Mouse (Mus musculus): ENCODE measurements around the gene Bicdl2. TPM values are rescaled to one million over a fixed set of nuclear protein-coding genes. Genes with fewer than 3 reads are reported as not detected.

Gene Bicdl2
- polyA plus RNA-seq, 1 experiment from 2014 or later, result 2.2 TPM

GRCm38 (mm10) chr17:23695801-23696200 lies 35.5 kb downstream of the Bicdl2 start:
- peaks cover 38% of the 10 kb centered on the region for H3K27me3 ChIP-seq
- no peaks in the 10 kb centered on the region for H3K36me3 ChIP-seq
- H3K27ac ChIP-seq, result no peak overlapping the region
- H3K9me3 ChIP-seq, result no peaks in the 10 kb centered on the region
- H3K4me2 ChIP-seq (replicated peaks), result no peak overlapping the region
- 2% methylated on average over 3 of the region's 3 CpGs for WGBS
- H3K4me1 ChIP-seq, result peaks cover 21% of the 10 kb centered on the region
- no peak overlapping the region for H3K4me3 ChIP-seq
- ATAC-seq (ENCODE audit: low FRiP score, low read depth), result no peak
- H3K9ac ChIP-seq, result no peak overlapping the region

GRCm38 (mm10) chr17:23699131-23700077 lies 39.1 kb downstream of the Bicdl2 start:
- H3K9ac ChIP-seq, result peak overlapping the region; percentile 69
- peaks cover 55% of the 10 kb centered on the region for H3K27me3 ChIP-seq

GRCm38 (mm10) chr17:23700079-23700478 lies 39.8 kb downstream of the Bicdl2 start:
- ATAC-seq (ENCODE audit: low FRiP score, low read depth), result peak; percentile 88
- H3K27me3 ChIP-seq, result peaks cover 55% of the 10 kb centered on the region

More at GRCm38 (mm10) chr17:23699131-23700077, 39.1 kb downstream of the Bicdl2 start:
- peaks cover 21% of the 10 kb centered on the region for H3K4me1 ChIP-seq
- under 1% methylated on average over 62 of the region's 101 CpGs for WGBS
- H3K4me3 ChIP-seq, result peak overlapping the region; percentile 64
- no peak overlapping the region for H3K27ac ChIP-seq
- no peaks in the 10 kb centered on the region for H3K9me3 ChIP-seq
- peak overlapping the region; percentile 100 for H3K4me2 ChIP-seq (replicated peaks)
- peak; percentile 22 for ATAC-seq (ENCODE audit: low FRiP score, low read depth)
- H3K36me3 ChIP-seq, result no peaks in the 10 kb centered on the region

GRCm38 (mm10) chr17:23703301-23703700 lies 43.0 kb downstream of the Bicdl2 start:
- no peak overlapping the region for H3K4me2 ChIP-seq (replicated peaks)
- no peaks in the 10 kb centered on the region for H3K36me3 ChIP-seq
- H3K27ac ChIP-seq, result no peak overlapping the region
- H3K4me3 ChIP-seq, result no peak overlapping the region
- 82% methylated on average over 9 of the region's 9 CpGs for WGBS
- peaks cover 50% of the 10 kb centered on the region for H3K27me3 ChIP-seq
- H3K4me1 ChIP-seq, result peaks cover 7% of the 10 kb centered on the region
- ATAC-seq (ENCODE audit: low FRiP score, low read depth), result no peak
- H3K9ac ChIP-seq, result no peak overlapping the region
- no peaks in the 10 kb centered on the region for H3K9me3 ChIP-seq

More at GRCm38 (mm10) chr17:23700079-23700478, 39.8 kb downstream of the Bicdl2 start:
- H3K36me3 ChIP-seq, result no peaks in the 10 kb centered on the region
- no peak overlapping the region for H3K27ac ChIP-seq
- H3K4me1 ChIP-seq, result peaks cover 21% of the 10 kb centered on the region
- peak overlapping the region; percentile 64 for H3K4me3 ChIP-seq
- H3K9me3 ChIP-seq, result no peaks in the 10 kb centered on the region
- peak overlapping the region; percentile 69; the same call in 1 of the 2 replicates for H3K9ac ChIP-seq
- H3K4me2 ChIP-seq (replicated peaks), result peak overlapping the region; percentile 100
- WGBS, result under 1% methylated on average over 27 of the region's 28 CpGs

- ATAC-seq (ENCODE audit: low FRiP score, low read depth), result no peak
- no peaks in the 10 kb centered on the region for H3K9me3 ChIP-seq
- H3K27ac ChIP-seq, result no peak overlapping the region
- H3K36me3 ChIP-seq, result no peaks in the 10 kb centered on the region
- WGBS, result 38% methylated on average over 7 of the region's 7 CpGs
- peaks cover 37% of the 10 kb centered on the region for H3K27me3 ChIP-seq
- 0 out of 2 replicates have a peak, but pooled peaks cover under 1% of the 10 kb centered on the region for H3K4me1 ChIP-seq
- no peak overlapping the region for H3K4me3 ChIP-seq
- H3K4me2 ChIP-seq (replicated peaks), result no peak overlapping the region
- H3K9ac ChIP-seq, result no peak overlapping the region
These were observed 44.4 kb downstream of the Bicdl2 start for GRCm38 (mm10) chr17:23704741-23705140.

GRCm38 (mm10) chr17:23705525-23706104 lies 45.3 kb downstream of the Bicdl2 start:
- Histone ChIP-seq H3K9me3 (no peaks in the 10 kb centered on the region), H3K4me3 (no peak overlapping the region), H3K27ac (no peak overlapping the region), H3K4me2 (replicated peaks) (no peak overlapping the region), H3K4me1 (no peaks in the 10 kb centered on the region), H3K9ac (no peak overlapping the region), H3K27me3 (peaks cover 31% of the 10 kb centered on the region), H3K36me3 (no peaks in the 10 kb centered on the region)
- no peak for ATAC-seq (ENCODE audit: low FRiP score, low read depth)
- whole genome bisulfite sequencing, result 70% methylated on average over 7 of the region's 7 CpGs

GRCm38 (mm10) chr17:23706212-23706611 lies 45.9 kb downstream of the Bicdl2 start:
- Histone ChIP-seq H3K9me3 (no peaks in the 10 kb centered on the region), H3K4me1 (no peaks in the 10 kb centered on the region), H3K27ac (no peak overlapping the region), H3K36me3 (no peaks in the 10 kb centered on the region), H3K27me3 (peaks cover 25% of the 10 kb centered on the region), H3K4me2 (replicated peaks) (no peak overlapping the region), H3K4me3 (no peak overlapping the region), H3K9ac (no peak overlapping the region)
- ATAC-seq (ENCODE audit: low FRiP score, low read depth), result 0 out of 2 replicates have a peak, but pooled peaks have one; percentile 62
- 0% methylated on average over 3 of the region's 3 CpGs for WGBS

GRCm38 (mm10) chr17:23717003-23717402 lies 56.7 kb downstream of the Bicdl2 start:
- H3K9me3 ChIP-seq, result no peaks in the 10 kb centered on the region
- no peak for ATAC-seq (ENCODE audit: low FRiP score, low read depth)
- no peak overlapping the region for H3K4me3 ChIP-seq
- no peak overlapping the region for H3K9ac ChIP-seq
- H3K27ac ChIP-seq, result no peak overlapping the region
- no peak overlapping the region for H3K4me2 ChIP-seq (replicated peaks)
- no peaks in the 10 kb centered on the region for H3K4me1 ChIP-seq
- H3K27me3 ChIP-seq, result 0 out of 2 replicates have a peak, but pooled peaks cover 3% of the 10 kb centered on the region
- WGBS, result 57% methylated on average over 2 of the region's 2 CpGs
- H3K36me3 ChIP-seq, result no peaks in the 10 kb centered on the region

Other genes with a start within 250 kb of the Bicdl2 start
- not detected in 2 replicates for gene Vmn2r117, start 180.8 kb upstream of the Bicdl2 start, polyA plus RNA-seq (2015; fragmentation: Nextera tagmentation; extraction: Ambion mirVana)
- gene Zfp213, start 96.3 kb upstream of the Bicdl2 start, polyA plus RNA-seq (2015; fragmentation: Nextera tagmentation; extraction: Ambion mirVana), result 21.0 and 21.7 TPM in 2 replicates
- gene Zfp13, start 61.0 kb upstream of the Bicdl2 start, polyA plus RNA-seq (2015; fragmentation: Nextera tagmentation; extraction: Ambion mirVana), result 19.9 and 22.2 TPM in 2 replicates
- 0.56 and 0.57 TPM in 2 replicates for gene Zscan10, start 59.6 kb upstream of the Bicdl2 start, polyA plus RNA-seq (2015; fragmentation: Nextera tagmentation; extraction: Ambion mirVana)
- 0.81 and 1.0 TPM in 2 replicates for gene Mmp25, start 15.2 kb upstream of the Bicdl2 start, polyA plus RNA-seq (2015; fragmentation: Nextera tagmentation; extraction: Ambion mirVana)
- gene Hcfc1r1, start 13.1 kb downstream of the Bicdl2 start, polyA plus RNA-seq (2015; fragmentation: Nextera tagmentation; extraction: Ambion mirVana), result 65.0 and 66.9 TPM in 2 replicates
- 45.6 and 48.4 TPM in 2 replicates for gene Thoc6, start 13.4 kb downstream of the Bicdl2 start, polyA plus RNA-seq (2015; fragmentation: Nextera tagmentation; extraction: Ambion mirVana)
- gene Tnfrsf12a, start 17.0 kb downstream of the Bicdl2 start, polyA plus RNA-seq (2015; fragmentation: Nextera tagmentation; extraction: Ambion mirVana), result 15.4 and 17.1 TPM in 2 replicates
- gene Cldn6, start 18.7 kb downstream of the Bicdl2 start, polyA plus RNA-seq (2015; fragmentation: Nextera tagmentation; extraction: Ambion mirVana), result 16.8 and 19.8 TPM in 2 replicates
- gene Cldn9, start 23.5 kb downstream of the Bicdl2 start, polyA plus RNA-seq (2015; fragmentation: Nextera tagmentation; extraction: Ambion mirVana), result 8.3 and 10.1 TPM in 2 replicates
- 2.3 and 3.0 TPM in 2 replicates for gene 1520401A03Rik, start 62.3 kb downstream of the Bicdl2 start, polyA plus RNA-seq (2015; fragmentation: Nextera tagmentation; extraction: Ambion mirVana)
- gene Pkmyt1, start 65.8 kb downstream of the Bicdl2 start, polyA plus RNA-seq (2015; fragmentation: Nextera tagmentation; extraction: Ambion mirVana), result 47.5 and 52.8 TPM in 2 replicates
- gene Paqr4, start 80.4 kb downstream of the Bicdl2 start, polyA plus RNA-seq (2015; fragmentation: Nextera tagmentation; extraction: Ambion mirVana), result 15.5 and 16.1 TPM in 2 replicates
- gene Kremen2, start 85.3 kb downstream of the Bicdl2 start, polyA plus RNA-seq (2015; fragmentation: Nextera tagmentation; extraction: Ambion mirVana), result 39.5 and 46.3 TPM in 2 replicates
- 103 and 107 TPM in 2 replicates for gene Flywch1, start 111.1 kb downstream of the Bicdl2 start, polyA plus RNA-seq (2015; fragmentation: Nextera tagmentation; extraction: Ambion mirVana)
- gene Flywch2, start 125.6 kb downstream of the Bicdl2 start, polyA plus RNA-seq (2015; fragmentation: Nextera tagmentation; extraction: Ambion mirVana), result 68.0 and 70.5 TPM in 2 replicates
- 606 and 615 TPM in 2 replicates for gene Srrm2, start 130.0 kb downstream of the Bicdl2 start, polyA plus RNA-seq (2015; fragmentation: Nextera tagmentation; extraction: Ambion mirVana)
- 1,219 and 1,256 TPM in 2 replicates for gene Elob, start 168.6 kb downstream of the Bicdl2 start, polyA plus RNA-seq (2015; fragmentation: Nextera tagmentation; extraction: Ambion mirVana)
- gene Prss33, start 175.6 kb downstream of the Bicdl2 start, polyA plus RNA-seq (2015; fragmentation: Nextera tagmentation; extraction: Ambion mirVana), result not detected in 2 replicates
- gene Prss32, start 183.3 kb downstream of the Bicdl2 start, polyA plus RNA-seq (2015; fragmentation: Nextera tagmentation; extraction: Ambion mirVana), result not detected in 2 replicates
- gene Prss41, start 183.7 kb downstream of the Bicdl2 start, polyA plus RNA-seq (2015; fragmentation: Nextera tagmentation; extraction: Ambion mirVana), result 1.7 and 2.4 TPM in 2 replicates
- gene Prss21, start 207.6 kb downstream of the Bicdl2 start, polyA plus RNA-seq (2015; fragmentation: Nextera tagmentation; extraction: Ambion mirVana), result not detected in 2 replicates
- not detected in 2 replicates for gene Dcpp1, start 220.4 kb downstream of the Bicdl2 start, polyA plus RNA-seq (2015; fragmentation: Nextera tagmentation; extraction: Ambion mirVana)
- gene Dcpp2, start 220.4 kb downstream of the Bicdl2 start, polyA plus RNA-seq (2015; fragmentation: Nextera tagmentation; extraction: Ambion mirVana), result not detected in 2 replicates